In genomic region chr12:80275187-80275820, GRCm38 (mm10) we compare ENCODE assay signal across 18 mouse cellular contexts. TPM values are rescaled to one million over a fixed set of nuclear protein-coding genes. Genes with fewer than 3 reads are reported as not detected.
DNase-seq lines count a peak whose midpoint lies in the region; ATAC-seq and TF ChIP-seq lines count a peak whose summit lies in the region.
"Had no signal": no experiment of that assay in that cellular context is flagged by ENCODE, and none has a peak within 500 bp of the region (broad histone marks: within the 10 kb centered on the region; RNA-seq: fewer than 3 reads in every experiment).

No protein-coding gene starts in this region.

- H3K9ac ChIP-seq in heart, embryonic 12.5 days = no peak overlapping the region
- no peak overlapping the region for H3K9ac ChIP-seq in limb, embryonic 14.5 days (ENCODE audit: low read depth, low read length, severe bottlenecking)
- H3K9ac ChIP-seq in intestine, embryonic 16.5 days (ENCODE audit: low read depth, low read length) = no peak overlapping the region
- H3K9ac ChIP-seq: forebrain, embryonic 12.5 days; liver, postnatal 0 days; neural tube, embryonic 13.5 days had no signal

- no peak for TF ChIP-seq POLR2A in limb, embryonic 14.5 days (IDR thresholded peaks at IDR 0.05; ENCODE audit: borderline replicate concordance, extremely low read depth, insufficient read depth, insufficient read length)
- no peak for TF ChIP-seq POLR2A in brain, embryonic 14.5 days (IDR thresholded peaks at IDR 0.05; ENCODE audit: borderline replicate concordance, extremely low read depth, insufficient read depth, insufficient read length, poor library complexity, severe bottlenecking)

- 70% methylated on average over 5 of the region's 5 CpGs for WGBS in heart, embryonic 12.5 days
- 78% methylated on average over 5 of the region's 5 CpGs for WGBS in limb, embryonic 14.5 days
- WGBS in limb, embryonic 10.5 days = 90% methylated on average over 5 of the region's 5 CpGs
- 82% methylated on average over 5 of the region's 5 CpGs for WGBS in intestine, embryonic 16.5 days

- H3K4me3 ChIP-seq in heart, embryonic 12.5 days = no peak overlapping the region
- H3K4me3 ChIP-seq in limb, embryonic 14.5 days (replicated peaks; ENCODE audit: low read length) = no peak overlapping the region
- H3K4me3 ChIP-seq in limb, embryonic 10.5 days = no peak overlapping the region
- H3K4me3 ChIP-seq in intestine, embryonic 16.5 days (ENCODE audit: low read length) = no peak overlapping the region
- H3K4me3 ChIP-seq: forebrain, embryonic 12.5 days; midbrain, embryonic 10.5 days; neural tube, embryonic 13.5 days had no signal

- no peak for ATAC-seq in heart, embryonic 12.5 days (ENCODE audit: insufficient number of reproducible peaks, low FRiP score)
- ATAC-seq in limb, embryonic 14.5 days (ENCODE audit: low FRiP score, low read depth) = no peak
- peak; percentile 45; the same call in 1 of the 2 replicates for ATAC-seq in intestine, embryonic 16.5 days
- ATAC-seq: hindbrain, embryonic 16.5 days; liver, postnatal 0 days had no signal

- no peaks in the 10 kb centered on the region for H3K36me3 ChIP-seq in heart, embryonic 12.5 days
- H3K36me3 ChIP-seq in limb, embryonic 14.5 days (ENCODE audit: control insufficient read depth, insufficient read depth, low read length) = no peaks in the 10 kb centered on the region
- H3K36me3 ChIP-seq in limb, embryonic 10.5 days = no peaks in the 10 kb centered on the region
- no peaks in the 10 kb centered on the region for H3K36me3 ChIP-seq in intestine, embryonic 16.5 days (ENCODE audit: control insufficient read depth, insufficient read depth, low read length)
- H3K36me3 ChIP-seq: forebrain, embryonic 12.5 days; midbrain, embryonic 10.5 days; neural tube, embryonic 13.5 days had no signal

- peak; percentile 41 for DNase-seq in heart, postnatal 4 days
- DNase-seq in limb, embryonic 14.5 days (ENCODE audit: low spot score) = peak; percentile 44
- DNase-seq in limb, embryonic 10.5 days (ENCODE audit: low spot score) = no peak
- peak; percentile 9 for DNase-seq in brain, embryonic 14.5 days (ENCODE audit: low read depth)
- DNase-seq in thymus, postnatal 4 days = no peak
- DNase-seq: cerebellum, adult 9-11 months; embryo, embryonic 11 days; kidney, postnatal 25 days; liver; liver, postnatal 0 days; right cerebral cortex, postnatal 14 days; thymus, postnatal 25 days had no signal

- H3K4me1 ChIP-seq in heart, embryonic 12.5 days (replicated peaks) = peaks cover 43% of the 10 kb centered on the region
- H3K4me1 ChIP-seq in limb, embryonic 14.5 days (ENCODE audit: control insufficient read depth, insufficient read depth, low read length) = peaks cover 5% of the 10 kb centered on the region; the same call in 1 of the 2 replicates
- peaks cover 38% of the 10 kb centered on the region for H3K4me1 ChIP-seq in limb, embryonic 10.5 days
- H3K4me1 ChIP-seq in intestine, embryonic 16.5 days (ENCODE audit: control insufficient read depth, insufficient read depth, low read length) = peaks cover 9% of the 10 kb centered on the region

- H3K27ac ChIP-seq in heart, embryonic 12.5 days (ENCODE audit: poor library complexity, severe bottlenecking) = no peak overlapping the region
- no peak overlapping the region for H3K27ac ChIP-seq in limb, embryonic 14.5 days (replicated peaks; ENCODE audit: low read depth, low read length)
- no peak overlapping the region for H3K27ac ChIP-seq in limb, embryonic 10.5 days
- H3K27ac ChIP-seq in intestine, embryonic 16.5 days (ENCODE audit: low read length) = peak overlapping the region; percentile 57
- H3K27ac ChIP-seq: forebrain, embryonic 12.5 days; midbrain, embryonic 10.5 days; neural tube, embryonic 13.5 days had no signal

- no peaks in the 10 kb centered on the region for H3K9me3 ChIP-seq in heart, embryonic 12.5 days (replicated peaks)
- H3K9me3 ChIP-seq in limb, embryonic 14.5 days (ENCODE audit: control insufficient read depth, low read length) = no peaks in the 10 kb centered on the region
- no peaks in the 10 kb centered on the region for H3K9me3 ChIP-seq in limb, embryonic 10.5 days (replicated peaks)
- H3K9me3 ChIP-seq in intestine, embryonic 16.5 days (ENCODE audit: control insufficient read depth, low read length) = no peaks in the 10 kb centered on the region
- H3K9me3 ChIP-seq: forebrain, embryonic 12.5 days; midbrain, embryonic 10.5 days; neural tube, embryonic 13.5 days had no signal

- H3K4me2 ChIP-seq in heart, embryonic 12.5 days = no peak overlapping the region
- no peak overlapping the region for H3K4me2 ChIP-seq in limb, embryonic 14.5 days (replicated peaks; ENCODE audit: low read depth, low read length, severe bottlenecking)
- no peak overlapping the region for H3K4me2 ChIP-seq in intestine, embryonic 16.5 days (ENCODE audit: low read depth, low read length)
- H3K4me2 ChIP-seq: forebrain, embryonic 12.5 days; neural tube, embryonic 13.5 days had no signal

- no peaks in the 10 kb centered on the region for H3K27me3 ChIP-seq in heart, embryonic 12.5 days (replicated peaks)
- H3K27me3 ChIP-seq in limb, embryonic 14.5 days (ENCODE audit: control insufficient read depth, insufficient read depth, low read length) = no peaks in the 10 kb centered on the region
- H3K27me3 ChIP-seq in limb, embryonic 10.5 days (ENCODE audit: low read depth, poor library complexity, severe bottlenecking) = no peaks in the 10 kb centered on the region
- H3K27me3 ChIP-seq in intestine, embryonic 16.5 days (replicated peaks; ENCODE audit: control insufficient read depth, insufficient read depth, low read length) = no peaks in the 10 kb centered on the region
- H3K27me3 ChIP-seq: forebrain, embryonic 12.5 days; neural tube, embryonic 13.5 days had no signal

- TF ChIP-seq CTCF in brain, embryonic 14.5 days (IDR thresholded peaks at IDR 0.05; ENCODE audit: borderline replicate concordance, extremely low read depth, insufficient read depth, insufficient read length) = no peak

RNA-seq across cellular contexts. Expression of gene Actn1, which starts 15.1 kb away (rescaled TPM):
- total RNA-seq in heart, postnatal 4 days (2021) = 100 to 1,000 TPM; 114 to 116 TPM
- polyA plus RNA-seq in heart, embryonic 12.5 days (2016; fragmentation: Nextera tagmentation; extraction: Ambion mirVana) = 63.6 and 65.0 TPM in 2 replicates
- polyA plus RNA-seq in limb, embryonic 14.5 days (2012; rRNA removed) = 92.3 and 95.9 TPM in 2 replicates
- polyA plus RNA-seq in limb, embryonic 14.5 days (2014; fragmentation: Nextera tagmentation; extraction: Ambion mirVana) = 35.8 and 39.1 TPM in 2 replicates
- polyA plus RNA-seq in limb, embryonic 10.5 days (2016; fragmentation: Nextera tagmentation; extraction: Ambion mirVana) = 48.6 and 49.5 TPM in 2 replicates
- polyA plus RNA-seq in brain, embryonic 14.5 days (2012; rRNA removed) = 25.1 and 30.5 TPM in 2 replicates
- 44.5 and 46.8 TPM in 2 replicates for polyA plus RNA-seq in intestine, embryonic 16.5 days (2015; fragmentation: Nextera tagmentation; extraction: Ambion mirVana)

Comparison
In these comparisons a context has a peak if more than half of its experiments do, and no peak if none do; other contexts are left out.
1. DNase-seq: peak in heart, postnatal 4 days (single experiment), limb, embryonic 14.5 days (single experiment) and brain, embryonic 14.5 days (single experiment); none in limb, embryonic 10.5 days (single experiment) and thymus, postnatal 4 days (single experiment).